Mouse (Mus musculus) liver, embryonic 11.5 days (tissue): ENCODE data around the gene Vmn1r181. TPM values are rescaled to one million over a fixed set of nuclear protein-coding genes. Genes with fewer than 3 reads are reported as not detected.
"Not testable (repeated sequence)": the region's sequence is repeated elsewhere in the genome, so short reads cannot be mapped to it uniquely, and the experiment has no call there.

Experiments used
- ATAC-seq: fragments of 200-750 bp; cut with Nextera tagmentation; replicated peaks from 2 replicates; pipeline ENCODE4 v1.8.0; 2017; ENCODE audit warnings: moderate number of reproducible peaks, mild to moderate bottlenecking, moderate TSS enrichment, moderate library complexity; ENCODE audit not compliant: low FRiP score
- DNase-seq: peaks from one replicate; pipeline ENCODE4 v3.0.0-alpha.2; 2017; ENCODE audit warnings: low spot score
- H3K27ac ChIP-seq: fragments of 300-500 bp; sonication (generic); 2 replicates; pipeline ENCODE4 v1.5.1; 2014; ENCODE audit warnings: mild to moderate bottlenecking, low read depth, low read length, control low read depth
- H3K27me3 ChIP-seq: fragments of 300-500 bp; sonication (generic); replicated peaks from 2 replicates; pipeline ENCODE4 v1.6.1; 2014; ENCODE audit warnings: low read length, mixed read lengths; ENCODE audit not compliant: control insufficient read depth, insufficient read depth
- H3K36me3 ChIP-seq: fragments of 300-500 bp; sonication (generic); 2 replicates; pipeline ENCODE4 v1.6.1; 2014; ENCODE audit warnings: mild to moderate bottlenecking, low read length, moderate library complexity, mixed read lengths; ENCODE audit not compliant: control insufficient read depth, insufficient read depth
- H3K4me1 ChIP-seq: fragments of 300-500 bp; sonication (generic); replicated peaks from 2 replicates; pipeline ENCODE4 v1.6.1; 2014; ENCODE audit warnings: low read length, mixed read lengths; ENCODE audit not compliant: control insufficient read depth, insufficient read depth
- H3K4me2 ChIP-seq: fragments of 300-500 bp; sonication (generic); 2 replicates; pipeline ENCODE4 v1.6.1; 2014; ENCODE audit warnings: mild to moderate bottlenecking, control low read depth, moderate library complexity
- H3K4me3 ChIP-seq: fragments of 300-500 bp; sonication (generic); 2 replicates; pipeline ENCODE4 v1.5.1; 2014; ENCODE audit warnings: low read depth, low read length, control low read depth
- H3K9ac ChIP-seq: fragments of 300-500 bp; sonication (generic); 2 replicates; pipeline ENCODE4 v1.6.1; 2014; ENCODE audit warnings: low read depth, low read length, control low read depth
- H3K9me3 ChIP-seq: fragments of 300-500 bp; sonication (generic); 2 replicates; pipeline ENCODE4 v1.6.1; 2016; ENCODE audit warnings: low read length, inconsistent platforms, mixed read lengths; ENCODE audit not compliant: control insufficient read depth
- WGBS: fragments of 180-500 bp; shearing (Covaris S2); extraction: QIAGEN DNeasy Blood & Tissue Kit; methylation state at CpG from one replicate; pipeline ENCODE4 v1.1.7; 2014; 5-methylcytosine and 5-hydroxymethylcytosine counted together
- polyA plus RNA-seq: library from polyadenylated mRNA; unstranded; fragments of >200 nt; fragmentation: Nextera tagmentation; extraction: Ambion mirVana; gene quantifications from 2 replicates; pipeline ENCODE4 v1.2.1, GENCODE M21; 2014

Gene Vmn1r181
- not detected in 2 replicates for polyA plus RNA-seq

- H3K27ac ChIP-seq, H3K36me3 ChIP-seq, ATAC-seq, H3K9me3 ChIP-seq, H3K4me3 ChIP-seq, H3K9ac ChIP-seq, H3K27me3 ChIP-seq, H3K4me1 ChIP-seq, DNase-seq, H3K4me2 ChIP-seq: not testable (repeated sequence)
- WGBS = 69% methylated on average over 9 of the region's 9 CpGs
These were observed at the start of gene Vmn1r181 for GRCm38 (mm10) chr7:23974315-23974714. Gene Vmn1r181, plus strand, starts transcription at chr7:23974615.

GRCm38 (mm10) chr7:23926678-23927077 lies 47.7 kb upstream of the Vmn1r181 start, which contains the start of gene Vmn1r179:
Gene Vmn1r179, plus strand, starts transcription at chr7:23926978.
- Histone ChIP-seq H3K4me3 (no peak within 1 kb of the TSS), H3K27me3 (no peaks in the 10 kb centered on the region), H3K4me1 (no peaks in the 10 kb centered on the region), H3K9ac (no peak within 1 kb of the TSS), H3K36me3 (no peaks in the 10 kb centered on the region), H3K27ac (no peak within 1 kb of the TSS), H3K4me2 (no peak within 1 kb of the TSS), H3K9me3 (peaks cover 6% of the 10 kb centered on the region)
- DNase-seq = no peak
- ATAC-seq = no peak
- 48% methylated on average over 2 of the region's 2 CpGs for WGBS

- no peak for DNase-seq
- Histone ChIP-seq H3K4me2 (no peak within 1 kb of the TSS), H3K36me3 (no peaks in the 10 kb centered on the region), H3K27me3 (no peaks in the 10 kb centered on the region), H3K27ac (no peak within 1 kb of the TSS), H3K4me3 (no peak within 1 kb of the TSS), H3K9me3 (0 out of 2 replicates have a peak, but pooled peaks cover 2% of the 10 kb centered on the region), H3K9ac (no peak within 1 kb of the TSS), H3K4me1 (no peaks in the 10 kb centered on the region)
- ATAC-seq = no peak
These were observed 24.1 kb upstream of the Vmn1r181 start, which contains the start of gene Vmn1r180 for GRCm38 (mm10) chr7:23950332-23950731. Gene Vmn1r180, plus strand, starts transcription at chr7:23950632.

- H3K27ac ChIP-seq, H3K4me1 ChIP-seq, H3K36me3 ChIP-seq, H3K27me3 ChIP-seq, ATAC-seq, H3K4me2 ChIP-seq, H3K4me3 ChIP-seq, H3K9ac ChIP-seq, DNase-seq: not testable (repeated sequence)
- peaks cover 13% of the 10 kb centered on the region for H3K9me3 ChIP-seq
- WGBS = 48% methylated on average over 3 of the region's 3 CpGs
These were observed 6.4 kb upstream of the Vmn1r181 start for GRCm38 (mm10) chr7:23968044-23968443.

- ATAC-seq = no peak
- Histone ChIP-seq H3K4me1 (no peaks in the 10 kb centered on the region), H3K4me2 (no peak within 1 kb of the TSS), H3K27me3 (no peaks in the 10 kb centered on the region), H3K27ac (no peak within 1 kb of the TSS), H3K4me3 (no peak within 1 kb of the TSS), H3K9ac (no peak within 1 kb of the TSS), H3K9me3 (peaks cover 3% of the 10 kb centered on the region; the same call in 1 of the 2 replicates), H3K36me3 (no peaks in the 10 kb centered on the region)
- no peak for DNase-seq
- WGBS = 59% methylated on average over 2 of the region's 2 CpGs
These were observed 27.0 kb downstream of the Vmn1r181 start, which contains the start of gene V1rd19 for GRCm38 (mm10) chr7:24001391-24001790. Gene V1rd19, plus strand, starts transcription at chr7:24001691.

Other genes with a start within 250 kb of the Vmn1r181 start
- not detected in 2 replicates for gene Vmn1r174, start 222.3 kb upstream of the Vmn1r181 start, polyA plus RNA-seq
- gene Vmn1r175, start 164.0 kb upstream of the Vmn1r181 start, polyA plus RNA-seq = not detected in 2 replicates
- gene Vmn1r176, start 137.2 kb upstream of the Vmn1r181 start, polyA plus RNA-seq = not detected in 2 replicates
- gene Vmn1r177, start 108.2 kb upstream of the Vmn1r181 start, polyA plus RNA-seq = not detected in 2 replicates
- gene Vmn1r178, start 82.6 kb upstream of the Vmn1r181 start, polyA plus RNA-seq = not detected in 2 replicates
- gene Vmn1r179, start 47.6 kb upstream of the Vmn1r181 start, polyA plus RNA-seq = not detected in 2 replicates
- not detected in 2 replicates for gene Vmn1r180, start 24.0 kb upstream of the Vmn1r181 start, polyA plus RNA-seq
- gene V1rd19, start 27.1 kb downstream of the Vmn1r181 start, polyA plus RNA-seq = not detected in 2 replicates
- not detected in 2 replicates for gene Vmn1r183, start 78.6 kb downstream of the Vmn1r181 start, polyA plus RNA-seq
- 19.8 and 22.4 TPM in 2 replicates for gene Zfp180, start 107.3 kb downstream of the Vmn1r181 start, polyA plus RNA-seq
- 2.1 and 3.5 TPM in 2 replicates for gene Zfp112, start 137.7 kb downstream of the Vmn1r181 start, polyA plus RNA-seq
- gene Zfp235, start 159.6 kb downstream of the Vmn1r181 start, polyA plus RNA-seq = 10.3 and 10.5 TPM in 2 replicates
- gene Zfp114, start 200.4 kb downstream of the Vmn1r181 start, polyA plus RNA-seq = 2.4 and 2.9 TPM in 2 replicates
- 5.8 and 6.3 TPM in 2 replicates for gene Zfp111, start 236.8 kb downstream of the Vmn1r181 start, polyA plus RNA-seq